Comparison of ENCODE assay signal across 10 mouse cellular contexts in genomic region chr5:116407936-116408335, GRCm38 (mm10). TPM values are rescaled to one million over a fixed set of nuclear protein-coding genes. Genes with fewer than 3 reads are reported as not detected.
A peak's percentile ranks its signal among the peaks of the same experiment; 100 is the strongest.
DNase-seq lines count a peak whose midpoint lies in the region; ATAC-seq and TF ChIP-seq lines count a peak whose summit lies in the region.
"Had no signal": no experiment of that assay in that cellular context is flagged by ENCODE, and none has a peak within 500 bp of the region (broad histone marks: within the 10 kb centered on the region; RNA-seq: fewer than 3 reads in every experiment).

No protein-coding gene starts in this region.

- 34% methylated on average over 6 of the region's 6 CpGs for WGBS in heart, embryonic 12.5 days
- WGBS in lung, embryonic 15.5 days, result 17% methylated on average over 6 of the region's 6 CpGs
- WGBS in stomach, postnatal 0 days, result 4% methylated on average over 6 of the region's 6 CpGs

- H3K4me1 ChIP-seq in heart, embryonic 12.5 days (replicated peaks), result peaks cover 47% of the 10 kb centered on the region
- H3K4me1 ChIP-seq in lung, embryonic 15.5 days, result peaks cover 32% of the 10 kb centered on the region
- H3K4me1 ChIP-seq in embryonic fibroblast, embryonic 13.5 days (ENCODE audit: control insufficient read depth, insufficient read depth, low read length), result peaks cover 8% of the 10 kb centered on the region
- peaks cover 6% of the 10 kb centered on the region for H3K4me1 ChIP-seq in stomach, postnatal 0 days (replicated peaks; ENCODE audit: control insufficient read depth, insufficient read depth)

- TF ChIP-seq CTCF in embryonic fibroblast, embryonic 13.5 days (IDR thresholded peaks at IDR 0.05; ENCODE audit: borderline replicate concordance, insufficient read depth, low read length), result no peak
- no peak for TF ChIP-seq CTCF in stomach, postnatal 0 days (IDR thresholded peaks at IDR 0.05; ENCODE audit: low read depth)

- no peak for DNase-seq in heart, adult 8-10 months (ENCODE audit: low spot score)
- DNase-seq in lung, postnatal 4 days, result no peak
- DNase-seq in stomach, postnatal 0 days (ENCODE audit: low spot score), result peak; percentile 46
- no peak for DNase-seq in thymus, postnatal 36 days
- DNase-seq: cerebellum, adult 9-11 months had no signal

- H3K4me3 ChIP-seq in heart, embryonic 12.5 days, result no peak overlapping the region
- no peak overlapping the region for H3K4me3 ChIP-seq in lung, embryonic 15.5 days
- H3K4me3 ChIP-seq in embryonic fibroblast, embryonic 13.5 days (ENCODE audit: insufficient read depth, low read length), result no peak overlapping the region
- no peak overlapping the region for H3K4me3 ChIP-seq in stomach, postnatal 0 days (ENCODE audit: low read depth, low read length)
- H3K4me3 ChIP-seq: midbrain, embryonic 12.5 days had no signal

- H3K9ac ChIP-seq in heart, embryonic 12.5 days, result no peak overlapping the region
- no peak overlapping the region for H3K9ac ChIP-seq in lung, embryonic 15.5 days
- no peak overlapping the region for H3K9ac ChIP-seq in stomach, postnatal 0 days (ENCODE audit: low read length)
- H3K9ac ChIP-seq: midbrain, embryonic 12.5 days had no signal

- H3K4me2 ChIP-seq in heart, embryonic 12.5 days, result no peak overlapping the region
- H3K4me2 ChIP-seq in lung, embryonic 15.5 days, result no peak overlapping the region; the same call in 1 of the 2 replicates
- H3K4me2 ChIP-seq in stomach, postnatal 0 days (replicated peaks; ENCODE audit: low read depth), result no peak overlapping the region
- H3K4me2 ChIP-seq: midbrain, embryonic 12.5 days had no signal

- H3K27ac ChIP-seq in heart, embryonic 12.5 days (ENCODE audit: poor library complexity, severe bottlenecking), result peak overlapping the region; percentile 39; the same call in 1 of the 2 replicates
- H3K27ac ChIP-seq in lung, embryonic 15.5 days, result peak overlapping the region; percentile 88
- H3K27ac ChIP-seq in embryonic fibroblast, embryonic 13.5 days (ENCODE audit: insufficient read depth, low read length), result peak overlapping the region; percentile 9; the same call in 1 of the 2 replicates
- H3K27ac ChIP-seq in stomach, postnatal 0 days (replicated peaks), result peak overlapping the region; percentile 87

- no peaks in the 10 kb centered on the region for H3K9me3 ChIP-seq in heart, embryonic 12.5 days (replicated peaks)
- no peaks in the 10 kb centered on the region for H3K9me3 ChIP-seq in lung, embryonic 15.5 days
- H3K9me3 ChIP-seq in stomach, postnatal 0 days (ENCODE audit: control insufficient read depth, low read length), result no peaks in the 10 kb centered on the region
- H3K9me3 ChIP-seq: midbrain, embryonic 12.5 days had no signal

- no peak for TF ChIP-seq POLR2A in embryonic fibroblast, embryonic 13.5 days (IDR thresholded peaks at IDR 0.05; ENCODE audit: low read depth, low read length)

- no peak for ATAC-seq in heart, embryonic 12.5 days (ENCODE audit: insufficient number of reproducible peaks, low FRiP score)
- ATAC-seq in lung, embryonic 15.5 days (ENCODE audit: borderline replicate concordance, extremely low read depth, low FRiP score, low TSS enrichment), result no peak
- peak; percentile 65 for ATAC-seq in stomach, postnatal 0 days (ENCODE audit: low FRiP score, low TSS enrichment)
- ATAC-seq in megakaryocyte progenitor cell, adult 5-6 weeks (replicated peaks; ENCODE audit: poor library complexity), result no peak

- TF ChIP-seq EP300 in stomach, postnatal 0 days (optimal IDR thresholded peaks at IDR 0.05), result no peak

- H3K27me3 ChIP-seq in heart, embryonic 12.5 days (replicated peaks), result no peaks in the 10 kb centered on the region
- no peaks in the 10 kb centered on the region for H3K27me3 ChIP-seq in lung, embryonic 15.5 days
- no peaks in the 10 kb centered on the region for H3K27me3 ChIP-seq in stomach, postnatal 0 days (ENCODE audit: control insufficient read depth, insufficient read depth, low read length)

- H3K36me3 ChIP-seq in heart, embryonic 12.5 days, result peaks cover 20% of the 10 kb centered on the region
- H3K36me3 ChIP-seq in lung, embryonic 15.5 days, result no peaks in the 10 kb centered on the region
- H3K36me3 ChIP-seq in stomach, postnatal 0 days (ENCODE audit: control insufficient read depth, insufficient read depth, low read length), result 0 out of 2 replicates have a peak, but pooled peaks cover 4% of the 10 kb centered on the region
- H3K36me3 ChIP-seq: midbrain, embryonic 12.5 days had no signal

RNA-seq across cellular contexts. Expression of gene Hspb8, which starts 14.7 kb away (rescaled TPM):
- 37.7 and 37.9 TPM in 2 replicates for polyA plus RNA-seq in heart, embryonic 12.5 days (2016; fragmentation: Nextera tagmentation; extraction: Ambion mirVana)
- 100 to 1,000 TPM; 427 to 604 (median 541) TPM for total RNA-seq in heart, adult 8-10 months (2022)
- polyA plus RNA-seq in lung, embryonic 15.5 days (2015; fragmentation: Nextera tagmentation; extraction: Ambion mirVana), result 15.7 and 16.0 TPM in 2 replicates
- 46.5 and 59.1 TPM in 2 replicates for polyA plus RNA-seq in embryonic fibroblast, embryonic 13.5 days (2011; ENCODE audit: insufficient read length, low read depth, missing spikeins)
- 28.9 and 29.0 TPM in 2 replicates for polyA plus RNA-seq in stomach, postnatal 0 days (2015; fragmentation: Nextera tagmentation; extraction: Ambion mirVana)
- 0.20 TPM in 1 of 2 replicates, not detected in the other for total RNA-seq in megakaryocyte progenitor cell, adult 5-6 weeks (2015)
- not detected in 2 replicates for total RNA-seq in megakaryocyte progenitor cell, adult 5-6 weeks (2017)

Comparison
In these comparisons a context has a peak if more than half of its experiments do, and no peak if none do; other contexts are left out.
1. H3K27ac ChIP-seq: peak in every context shown above with its lines; median percentile 88 in lung, embryonic 15.5 days; 87 in stomach, postnatal 0 days; 39 in heart, embryonic 12.5 days; 9 in embryonic fibroblast, embryonic 13.5 days.